ENCODE assay signal across 9 mouse cellular contexts in the genomic region with DNA sequence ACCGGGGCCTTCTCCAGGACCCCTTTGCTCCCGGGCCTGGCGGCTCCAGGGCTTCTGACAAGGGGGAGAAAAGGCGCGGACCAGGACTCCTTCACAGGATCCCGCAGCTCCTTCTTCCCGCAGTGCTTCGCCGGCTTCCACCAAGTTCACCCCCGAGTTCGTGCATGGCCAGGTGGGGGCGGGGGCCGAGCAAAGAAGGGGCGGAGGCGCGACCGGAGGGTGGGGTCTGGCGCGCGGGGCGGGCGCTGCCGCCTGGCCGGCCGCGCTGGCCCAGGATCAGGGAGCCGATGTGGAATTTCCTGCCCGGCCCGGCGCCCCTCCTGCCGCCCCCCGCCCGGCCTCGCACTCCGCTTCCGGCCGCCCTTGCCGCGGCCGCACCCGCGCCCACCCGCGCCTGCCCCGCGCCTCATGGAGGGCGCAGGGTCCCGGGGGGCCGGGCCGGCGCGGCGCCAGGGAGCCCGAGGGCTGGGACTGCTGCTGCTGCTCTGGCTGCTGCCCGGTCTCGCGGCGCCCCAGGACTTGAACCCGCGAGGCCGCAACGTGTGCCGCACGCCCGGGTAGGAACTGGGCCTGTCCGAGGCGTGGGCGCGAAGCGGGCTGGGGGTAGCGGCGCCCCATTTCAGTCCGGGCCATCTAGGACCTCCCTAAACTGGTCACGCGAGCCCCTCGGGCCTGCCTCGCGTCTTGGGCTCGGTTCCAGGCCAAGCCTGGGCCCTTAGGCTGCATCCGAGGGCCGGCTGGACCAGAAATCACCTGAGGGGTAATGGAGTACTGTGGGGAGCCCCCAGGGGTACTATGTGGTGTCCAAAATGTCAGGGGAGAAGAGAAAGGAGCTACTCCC. TPM values are rescaled to one million over a fixed set of nuclear protein-coding genes. Genes with fewer than 3 reads are reported as not detected.
A peak's percentile ranks its signal among the peaks of the same experiment; 100 is the strongest.
DNase-seq lines count a peak whose midpoint lies in the region; ATAC-seq and TF ChIP-seq lines count a peak whose summit lies in the region.
"Had no signal": no experiment of that assay in that cellular context is flagged by ENCODE, and none has a peak within 500 bp of the region (broad histone marks: within the 10 kb centered on the region; RNA-seq: fewer than 3 reads in every experiment).

A gene (plus strand): TSS at position 312 of the 841 bp plus-strand sequence.

- TF ChIP-seq CTCF in left cerebral cortex, adult 2 months (IDR thresholded peaks at IDR 0.05): no peak

- H3K4me2 ChIP-seq in forebrain, embryonic 12.5 days: peak within 1 kb of the TSS; percentile 86
- peak within 1 kb of the TSS; percentile 62 for H3K4me2 ChIP-seq in limb, embryonic 15.5 days
- peak within 1 kb of the TSS; percentile 62 for H3K4me2 ChIP-seq in myocyte (ENCODE audit: low read depth)

- intact Hi-C loops in left cerebral cortex, adult 2 months (cut with DNase I): no loop called here
- intact Hi-C loops in heart, postnatal 25 days (cut with DNase I): no loop called here
- intact Hi-C loops in left cerebral cortex, postnatal 36 days (cut with DNase I): no loop called here

- peak within 1 kb of the TSS; percentile 70 for H3K9ac ChIP-seq in forebrain, embryonic 12.5 days
- peak within 1 kb of the TSS; percentile 92 for H3K9ac ChIP-seq in limb, embryonic 15.5 days

- peak within 1 kb of the TSS; percentile 32 for H3K4me3 ChIP-seq in left cerebral cortex, adult 2 months
- H3K4me3 ChIP-seq in forebrain, embryonic 12.5 days (replicated peaks): peak within 1 kb of the TSS; percentile 50
- H3K4me3 ChIP-seq in limb, embryonic 15.5 days: peak within 1 kb of the TSS; percentile 70
- peak within 1 kb of the TSS; percentile 64 for H3K4me3 ChIP-seq in myocyte

- peaks cover 17% of the 10 kb centered on the region for H3K36me3 ChIP-seq in forebrain, embryonic 12.5 days (replicated peaks)
- peaks cover 15% of the 10 kb centered on the region for H3K36me3 ChIP-seq in limb, embryonic 15.5 days
- H3K36me3 ChIP-seq in myocyte (ENCODE audit: control insufficient read depth, insufficient read depth): no peaks in the 10 kb centered on the region

- WGBS in forebrain, embryonic 12.5 days: 1% methylated on average over 69 of the region's 81 CpGs
- under 1% methylated on average over 70 of the region's 81 CpGs for WGBS in limb, embryonic 15.5 days

- H3ac ChIP-seq in myocyte (ENCODE audit: control insufficient read depth, insufficient read length): peak within 1 kb of the TSS; percentile 19

- peak; percentile 36; the same call in 1 of the 2 replicates for ATAC-seq in forebrain, embryonic 12.5 days (ENCODE audit: low FRiP score)
- ATAC-seq in limb, embryonic 15.5 days (ENCODE audit: insufficient number of reproducible peaks, low FRiP score, low TSS enrichment, low read depth): peak; percentile 76

- peaks cover 25% of the 10 kb centered on the region for H3K4me1 ChIP-seq in forebrain, embryonic 12.5 days
- peaks cover 64% of the 10 kb centered on the region for H3K4me1 ChIP-seq in limb, embryonic 15.5 days

- TF ChIP-seq POLR2A in myocyte (IDR thresholded peaks at IDR 0.05; ENCODE audit: insufficient read length, low read depth): peak; percentile 39

- DNase-seq in left cerebral cortex, adult 2 months (ENCODE audit: extremely low spot score in 1 of 2, low spot score in 2 of 2): no peak
- DNase-seq in left cerebral cortex, adult 11 months (ENCODE audit: low spot score): no peak
- DNase-seq in heart, postnatal 25 days (ENCODE audit: low spot score): peak; percentile 49
- DNase-seq in left cerebral cortex, postnatal 36 days (ENCODE audit: low spot score in 2 of 2): no peak
- no peak for DNase-seq in left cerebral cortex, adult 18-20 months (ENCODE audit: low spot score in 2 of 2)

- H3K79me2 ChIP-seq in myocyte (ENCODE audit: control insufficient read depth, insufficient read depth): peaks cover 26% of the 10 kb centered on the region

- no peaks in the 10 kb centered on the region for H3K9me3 ChIP-seq in forebrain, embryonic 12.5 days
- H3K9me3 ChIP-seq in limb, embryonic 15.5 days: no peaks in the 10 kb centered on the region

- peaks cover 75% of the 10 kb centered on the region for H3K27me3 ChIP-seq in forebrain, embryonic 12.5 days
- H3K27me3 ChIP-seq in limb, embryonic 15.5 days: peaks cover 7% of the 10 kb centered on the region
- no peaks in the 10 kb centered on the region for H3K27me3 ChIP-seq in myocyte (ENCODE audit: control insufficient read depth, insufficient read depth, insufficient read length)

- no peak within 1 kb of the TSS for H3K27ac ChIP-seq in left cerebral cortex, adult 2 months
- H3K27ac ChIP-seq in forebrain, embryonic 12.5 days: peak within 1 kb of the TSS; percentile 59; the same call in 1 of the 2 replicates
- peak within 1 kb of the TSS; percentile 98 for H3K27ac ChIP-seq in limb, embryonic 15.5 days

TF ChIP-seq in myocyte, 11 proteins besides CTCF, POLR2A, EP300 and RAD21:
- TF ChIP-seq REST (IDR thresholded peaks at IDR 0.05; ENCODE audit: insufficient read depth, insufficient read length): no peak
- TF ChIP-seq CEBPB (IDR thresholded peaks at IDR 0.05; ENCODE audit: insufficient read depth, poor library complexity, severe bottlenecking): no peak
- no peak for TF ChIP-seq MAX (IDR thresholded peaks at IDR 0.05; ENCODE audit: low read depth)
- TF ChIP-seq TCF3 (IDR thresholded peaks at IDR 0.05; ENCODE audit: insufficient read length, low read depth): no peak

RNA-seq across cellular contexts. Expression of the gene that starts here (rescaled TPM):
- 1 to 10 TPM; 2.8 to 5.9 TPM for total RNA-seq in left cerebral cortex, adult 2 months (2021)
- polyA plus RNA-seq in forebrain, embryonic 12.5 days (2016; fragmentation: Nextera tagmentation; extraction: Ambion mirVana): 5.3 and 7.3 TPM in 2 replicates
- 1 to 10 TPM; 5.1 to 5.6 TPM for total RNA-seq in heart, postnatal 25 days (2021)
- polyA plus RNA-seq in limb, embryonic 15.5 days (2015; fragmentation: Nextera tagmentation; extraction: Ambion mirVana): 25.0 and 32.4 TPM in 2 replicates
- 25.9 TPM for polyA plus RNA-seq in myocyte (2012; fragmentation: generic; extraction: Trizol)
- total RNA-seq in left cerebral cortex, postnatal 36 days (2021): 1 to 10 TPM; 3.4 to 3.8 TPM
- 1 to 10 TPM; 3.5 to 3.6 TPM for total RNA-seq in left cerebral cortex, adult 18-20 months (2021)
- total RNA-seq: hematopoietic stem cell, adult 5-6 weeks had no signal
